Mouse (Mus musculus) ES-E14 (cell line): ENCODE data around the gene Hacd1. TPM values are rescaled to one million over a fixed set of nuclear protein-coding genes. Genes with fewer than 3 reads are reported as not detected.
A peak's percentile ranks its signal among the peaks of the same experiment; 100 is the strongest.

Experiments
- DNase-seq: peaks from one replicate; pipeline ENCODE4 v3.0.0-alpha.2; 2013; ENCODE audit warnings: low read depth, low spot score
- H3K27ac ChIP-seq: 2 replicates; pipeline ENCODE4 v1.5.1; 2012; ENCODE audit warnings: low read depth, mild to moderate bottlenecking, low read length, moderate library complexity, mixed read lengths; ENCODE audit not compliant: poor library complexity, insufficient read depth, severe bottlenecking
- H3K36me3 ChIP-seq: 2 replicates; pipeline ENCODE4 v1.6.1; 2012; ENCODE audit warnings: mild to moderate bottlenecking, low read length, moderate library complexity, mixed read lengths; ENCODE audit not compliant: control insufficient read depth, poor library complexity, insufficient read depth, severe bottlenecking
- H3K4me1 ChIP-seq, 2 experiments: fragments of 150-350 bp in 1 of 2; sonication (generic) in 1 of 2; 2 replicates each; pipeline ENCODE4 v1.6.1; 2012; ENCODE audit warnings: low read length in 2 of 2, mild to moderate bottlenecking in 1 of 2, mixed read lengths in 1 of 2; ENCODE audit not compliant: control insufficient read depth in 2 of 2, insufficient read depth in 2 of 2, poor library complexity in 1 of 2
- H3K4me3 ChIP-seq, 2 experiments: fragments of 150-350 bp in 1 of 2; sonication (generic) in 1 of 2; 2 replicates each; pipeline ENCODE4 v1.5.1; 2012; ENCODE audit warnings: low read length in 2 of 2, low read depth in 1 of 2, mild to moderate bottlenecking in 1 of 2, mixed read lengths in 1 of 2; ENCODE audit not compliant: insufficient read depth in 1 of 2, poor library complexity in 1 of 2, severe bottlenecking in 1 of 2
- H3K9ac ChIP-seq: 2 replicates; pipeline ENCODE4 v1.6.1; 2012; ENCODE audit warnings: low read depth, mild to moderate bottlenecking, low read length, mixed read lengths; ENCODE audit not compliant: poor library complexity, insufficient read depth, severe bottlenecking
- H3K9me3 ChIP-seq: fragments of 150-350 bp; sonication (generic); 2 replicates; pipeline ENCODE4 v1.6.1; 2012; ENCODE audit warnings: low read depth, mild to moderate bottlenecking, low read length; ENCODE audit not compliant: control insufficient read depth, insufficient read depth
- CHD2 ChIP-seq: IDR thresholded peaks from 2 replicates; pipeline ENCODE4 v1.6.1; 2014; ENCODE audit warnings: mild to moderate bottlenecking, low read depth, low read length, inconsistent platforms
- HCFC1 ChIP-seq: IDR thresholded peaks from 2 replicates; pipeline ENCODE4 v1.6.1; 2012; ENCODE audit warnings: low read length, inconsistent platforms, borderline replicate concordance; ENCODE audit not compliant: insufficient read depth
- MAFK ChIP-seq: IDR thresholded peaks from 2 replicates; pipeline ENCODE4 v1.6.1; 2014; ENCODE audit warnings: mild to moderate bottlenecking, low read depth, low read length, inconsistent platforms; ENCODE audit not compliant: insufficient read depth
- ZC3H11A ChIP-seq: IDR thresholded peaks from 2 replicates; pipeline ENCODE4 v1.6.1; 2012; ENCODE audit warnings: low read depth, mild to moderate bottlenecking, inconsistent platforms, low read length, borderline replicate concordance
- ZNF384 ChIP-seq: IDR thresholded peaks from 2 replicates; pipeline ENCODE4 v1.6.1; 2012; ENCODE audit warnings: low read depth, low read length, inconsistent platforms
- in situ Hi-C, 2 experiments: fragments of 600-800 bp; cut with MboI; formaldehyde crosslinking; loops; one replicate each; pipeline ENCODE4 v1.15.1; 2025; ENCODE audit warnings: low sequenced_read_pairs in 2 of 2, inconsistent platforms in 1 of 2; ENCODE audit not compliant: unreplicated experiment in 2 of 2
- total RNA-seq: library from RNA; depleted of rRNA; stranded (reverse); fragments of 300-350 nt; gene quantifications from 2 replicates; pipeline ENCODE4 v1.2.3, GENCODE M21; 2012; rRNA removed

Hacd1 gene
- total RNA-seq, 1 experiment = 19.9 TPM

- no peak for DNase-seq
- no peaks in the 10 kb centered on the region for H3K9me3 ChIP-seq
- TF ChIP-seq ZC3H11A (no peak), CHD2 (no peak), HCFC1 (no peak), MAFK (no peak), ZNF384 (no peak)
- in situ Hi-C loops = loop anchor here in 1 of 2 experiments (25.0 kb wide), 1 partner anchor 529 kb away; no protein-coding TSS in a partner anchor
- no peaks in the 10 kb centered on the region for H3K4me1 ChIP-seq
- no peak overlapping the region for H3K9ac ChIP-seq
- no peak overlapping the region for H3K27ac ChIP-seq
- no peak overlapping the region for H3K4me3 ChIP-seq
- H3K36me3 ChIP-seq = no peaks in the 10 kb centered on the region
Measured at GRCm38 (mm10) chr2:13816645-13817044, 239.3 kb downstream of the Hacd1 start.

DNA sequence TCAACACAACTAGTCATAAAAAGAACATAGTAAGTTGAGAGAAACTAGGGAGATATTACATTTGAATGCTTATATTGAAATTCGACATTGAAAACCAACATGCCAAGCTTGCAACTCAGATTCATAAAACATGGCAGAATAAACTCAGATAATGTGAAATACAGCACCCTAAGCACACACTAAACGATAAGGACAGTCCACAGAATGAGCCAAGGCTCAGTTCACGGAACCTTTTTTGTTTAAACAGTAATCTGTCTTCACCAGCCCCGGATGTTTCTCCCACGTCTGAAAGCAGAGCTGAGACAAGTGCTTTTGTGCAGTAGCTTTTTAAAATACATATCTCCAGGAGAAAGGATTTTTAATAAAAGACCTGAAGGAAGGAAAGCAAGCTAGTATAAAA lies 247.3 kb downstream of the Hacd1 start:
- DNase-seq = no peak
- Histone ChIP-seq H3K9me3 (no peaks in the 10 kb centered on the region), H3K27ac (no peak overlapping the region), H3K4me3 (no peak overlapping the region), H3K4me1 (no peaks in the 10 kb centered on the region), H3K9ac (no peak overlapping the region), H3K36me3 (no peaks in the 10 kb centered on the region)
- TF ChIP-seq CHD2 (no peak), ZNF384 (no peak), HCFC1 (no peak), ZC3H11A (no peak), MAFK (no peak)
- in situ Hi-C loops = loop anchor here in 1 of 2 experiments (25.0 kb wide), 1 partner anchor 521 kb away; no protein-coding TSS in a partner anchor

DNA sequence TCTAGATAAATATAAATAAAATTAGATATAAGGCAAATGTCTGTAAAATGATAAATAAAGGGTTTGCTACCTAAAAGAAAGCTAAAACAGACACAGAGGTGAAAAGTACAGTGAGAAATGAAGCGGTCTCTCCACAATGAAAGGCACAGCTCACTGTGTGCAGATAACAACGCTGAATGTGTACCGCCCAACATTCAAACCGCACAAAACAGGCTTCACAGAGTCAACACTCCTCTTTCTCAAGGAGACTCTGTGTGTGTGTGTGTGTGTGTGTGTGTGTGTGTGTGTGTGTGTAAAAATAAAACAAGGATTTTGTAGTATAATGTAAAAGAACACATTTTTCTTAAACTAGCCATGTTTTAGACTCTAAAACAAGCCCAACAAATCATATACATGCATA lies 247.9 kb downstream of the Hacd1 start:
- H3K27ac ChIP-seq = no peak overlapping the region
- no peak for DNase-seq
- H3K4me3 ChIP-seq = no peak overlapping the region
- no peaks in the 10 kb centered on the region for H3K4me1 ChIP-seq
- no peaks in the 10 kb centered on the region for H3K9me3 ChIP-seq
- H3K9ac ChIP-seq = no peak overlapping the region
- TF ChIP-seq ZC3H11A = no peak
- no peak for TF ChIP-seq MAFK
- TF ChIP-seq CHD2 = no peak
- no peak for TF ChIP-seq HCFC1
- no peak for TF ChIP-seq ZNF384
- in situ Hi-C loops = loop anchor here in 1 of 2 experiments (25.0 kb wide), 1 partner anchor 521 kb away; no protein-coding TSS in a partner anchor
- no peaks in the 10 kb centered on the region for H3K36me3 ChIP-seq

GRCm38 (mm10) chr2:13806120-13806519 lies 249.8 kb downstream of the Hacd1 start:
- no peak overlapping the region for H3K27ac ChIP-seq
- H3K4me1 ChIP-seq = peaks cover 0 to 2% of the 10 kb centered on the region in 2 experiments; a peak in 1 of 4 replicates
- TF ChIP-seq ZC3H11A (peak; percentile 77; the same call in 1 of the 2 replicates), MAFK (no peak)
- H3K4me3 ChIP-seq = no peak overlapping the region
- in situ Hi-C loops = loop anchor here in 1 of 2 experiments (25.0 kb wide), 1 partner anchor 519 kb away; no protein-coding TSS in a partner anchor
- H3K9ac ChIP-seq = no peak overlapping the region
- H3K9me3 ChIP-seq = no peaks in the 10 kb centered on the region
- DNase-seq = no peak
- no peaks in the 10 kb centered on the region for H3K36me3 ChIP-seq

- Histone ChIP-seq H3K27ac (no peak overlapping the region), H3K4me3 (no peak overlapping the region), H3K4me1 (peaks cover 0 to 2% of the 10 kb centered on the region in 2 experiments; a peak in 1 of 4 replicates), H3K36me3 (no peaks in the 10 kb centered on the region), H3K9ac (no peak overlapping the region), H3K9me3 (no peaks in the 10 kb centered on the region)
- TF ChIP-seq MAFK (no peak), CHD2 (no peak), HCFC1 (no peak), ZNF384 (no peak), ZC3H11A (no peak)
- no peak for DNase-seq
- in situ Hi-C loops = loop anchor here in 1 of 2 experiments (25.0 kb wide), 1 partner anchor 513 kb away; no protein-coding TSS in a partner anchor
Measured at GRCm38 (mm10) chr2:13800639-13801038, 255.3 kb downstream of the Hacd1 start.

Other genes with a start within 250 kb of the Hacd1 start
- gene Stam, start 18.0 kb upstream of the Hacd1 start, total RNA-seq = 40.5 and 48.6 TPM in 2 replicates
- not detected in 2 replicates for gene Tmem236, start 118.4 kb upstream of the Hacd1 start, total RNA-seq
- gene Mrc1, start 173.3 kb upstream of the Hacd1 start, total RNA-seq = 0.58 and 0.90 TPM in 2 replicates